Mouse (Mus musculus): ENCODE measurements around the gene H60b.

DNA sequence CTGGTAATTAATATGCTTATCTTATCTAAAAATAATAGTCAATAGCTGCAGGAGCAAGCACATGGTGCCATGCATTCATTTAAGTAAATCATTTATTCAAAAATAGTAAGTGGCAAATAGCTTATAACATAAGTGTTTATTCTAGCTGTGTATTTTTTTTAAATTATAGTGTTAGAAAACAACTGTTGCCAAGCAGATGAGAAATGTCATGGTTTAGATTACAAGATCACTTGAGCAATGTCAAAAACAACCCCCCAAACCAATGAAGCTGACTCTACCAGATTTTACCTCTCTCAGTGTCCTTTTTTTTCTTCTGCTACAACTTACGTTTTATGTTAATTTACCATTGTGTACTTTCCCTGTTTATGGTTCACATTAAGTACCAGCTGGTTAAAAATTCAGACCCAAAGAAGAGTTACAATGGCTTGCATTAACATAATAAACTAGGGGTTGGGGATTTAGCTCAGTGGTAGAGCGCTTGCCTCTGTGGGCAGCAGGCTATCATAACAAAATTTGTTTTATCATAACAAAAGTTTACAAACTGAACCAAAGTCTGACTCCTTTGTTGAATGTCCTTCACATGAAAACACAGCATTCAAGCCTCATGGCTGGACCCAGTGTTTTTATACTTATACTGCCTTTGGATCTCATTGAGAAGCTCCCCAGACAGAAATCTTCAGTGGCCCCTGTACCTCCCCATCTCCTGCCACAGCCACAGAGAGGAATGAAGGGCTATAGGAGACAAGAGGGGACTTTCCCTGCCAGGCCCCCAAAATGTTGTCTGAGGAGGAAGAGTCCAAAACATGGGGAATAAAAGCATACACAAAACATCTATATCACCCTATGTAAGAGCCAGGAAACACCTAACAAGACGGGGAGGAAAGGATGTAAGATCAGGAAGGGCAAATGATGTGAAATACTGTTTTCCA is 3.3 kb upstream of the H60b start:
- TF ChIP-seq POLR2A (IDR thresholded peaks at IDR 0.05; ENCODE audit: insufficient read depth, low read depth, low read length) = no peak
- TF ChIP-seq CTCF (IDR thresholded peaks at IDR 0.05; ENCODE audit: insufficient read depth, low read depth, low read length) = no peak

Data from olfactory bulb, adult 2 months (tissue).